Mouse (Mus musculus): Measurements from ENCODE around the gene Acbd6. TPM values are rescaled to one million over a fixed set of nuclear protein-coding genes. Genes with fewer than 3 reads are reported as not detected.

Gene Acbd6
- polyA plus RNA-seq, 1 experiment from 2014 or later, result 92.8 TPM

DNA sequence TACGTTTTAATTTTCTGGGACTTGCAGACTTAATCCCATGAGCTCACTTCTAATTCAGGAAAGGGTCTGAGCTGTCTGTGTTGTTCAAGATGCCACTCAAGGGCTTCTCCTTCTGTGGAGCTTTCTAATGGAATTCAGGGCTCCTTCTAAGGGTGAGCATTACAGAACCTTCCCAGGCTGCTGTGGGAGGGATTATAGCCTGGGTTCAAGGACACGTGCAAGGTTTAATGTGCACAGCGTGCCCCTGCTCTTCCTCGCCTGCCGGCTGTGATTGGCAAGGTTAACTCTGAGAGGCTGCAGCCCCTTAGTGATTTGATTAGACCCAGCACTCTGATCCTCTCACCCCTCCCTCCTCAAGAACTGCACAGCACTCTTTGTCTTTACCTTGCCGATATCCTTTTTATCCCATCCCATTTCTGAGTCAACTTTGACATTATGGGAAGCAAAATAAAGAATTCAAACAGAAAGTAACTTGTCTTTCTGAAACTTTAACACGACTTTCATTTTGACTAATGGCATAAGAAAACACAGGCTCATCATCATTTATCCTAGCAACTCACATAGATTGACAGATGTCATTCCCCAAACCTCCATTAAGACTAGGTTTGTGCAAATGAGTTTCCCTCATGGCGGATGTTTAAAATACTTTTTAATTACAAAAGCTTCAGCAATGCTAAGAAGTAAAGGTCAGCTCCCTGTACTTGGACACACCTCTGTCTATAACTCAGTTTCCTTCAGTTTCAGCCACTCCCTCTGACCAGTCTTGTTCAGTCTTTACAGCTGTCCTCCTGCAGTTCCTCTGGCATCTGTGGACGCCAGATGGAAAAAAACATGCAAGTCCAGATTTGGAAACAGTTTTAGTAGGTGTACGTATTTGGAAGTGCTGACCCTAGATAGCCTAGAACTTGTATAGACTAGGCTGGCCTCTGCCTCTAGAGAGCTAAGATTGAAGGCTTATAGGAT, 88.7 kb downstream of the Acbd6 start:
- no peak for DNase-seq (ENCODE audit: low spot score)
- no peak for ATAC-seq (ENCODE audit: insufficient number of reproducible peaks, low FRiP score, low TSS enrichment, low read depth)

DNA sequence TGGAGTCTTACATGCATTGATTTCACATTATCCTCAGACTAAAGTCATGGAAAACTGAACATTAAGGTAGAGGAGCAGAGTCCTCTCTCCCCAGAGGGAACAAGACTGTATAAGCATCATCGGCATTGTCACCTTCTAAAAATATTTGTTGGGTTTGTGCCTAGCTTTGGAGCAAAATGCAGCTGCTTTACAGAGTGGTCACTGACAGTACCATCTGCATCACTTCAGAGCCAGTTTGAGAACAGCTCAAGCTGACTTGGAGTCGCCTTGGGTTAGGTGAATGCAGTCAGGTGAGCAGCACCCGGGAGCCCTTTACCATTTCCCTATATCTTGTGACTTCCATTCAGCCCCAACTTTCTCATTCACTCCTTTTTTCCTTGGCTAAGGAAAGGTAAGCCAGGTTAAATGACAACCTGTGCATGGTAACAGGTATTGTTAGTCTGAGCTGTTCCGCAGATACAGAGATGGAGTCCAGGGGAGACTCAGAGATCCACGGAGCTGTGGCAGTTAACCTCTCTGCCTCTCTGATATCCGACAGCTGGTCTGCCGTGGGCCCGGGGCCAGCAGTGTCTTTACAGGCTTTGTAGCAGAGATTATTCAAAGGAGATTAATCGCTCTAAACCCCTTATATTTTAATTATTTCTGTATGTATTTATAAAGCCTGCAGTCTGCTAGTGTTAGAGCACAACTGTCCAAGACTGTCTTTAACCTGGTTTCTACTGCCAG, 92.4 kb downstream of the Acbd6 start:
- H3K4me2 ChIP-seq (ENCODE audit: low read depth, severe bottlenecking), result no peak overlapping the region
- H3K4me1 ChIP-seq (ENCODE audit: control insufficient read depth, insufficient read depth, low read length), result peaks cover 5% of the 10 kb centered on the region; the same call in 1 of the 2 replicates
- DNase-seq (ENCODE audit: low spot score) (no peak), ATAC-seq (ENCODE audit: insufficient number of reproducible peaks, low FRiP score, low TSS enrichment, low read depth) (no peak)
- no peaks in the 10 kb centered on the region for H3K9me3 ChIP-seq (ENCODE audit: control insufficient read depth, low read length)
- no peak overlapping the region for H3K4me3 ChIP-seq (ENCODE audit: low read depth, low read length)
- no peaks in the 10 kb centered on the region for H3K27me3 ChIP-seq (ENCODE audit: control insufficient read depth, insufficient read depth, low read length)
- 87% methylated on average over 9 of the region's 9 CpGs for WGBS
- H3K36me3 ChIP-seq (ENCODE audit: control insufficient read depth, insufficient read depth, low read length), result no peaks in the 10 kb centered on the region
- H3K9ac ChIP-seq (ENCODE audit: low read length), result no peak overlapping the region
- no peak overlapping the region for H3K27ac ChIP-seq (replicated peaks; ENCODE audit: low read depth, low read length)

More for the DNA sequence above, 88.7 kb downstream of the Acbd6 start:
- H3K4me2 ChIP-seq (ENCODE audit: low read depth, severe bottlenecking), result no peak overlapping the region
- no peaks in the 10 kb centered on the region for H3K27me3 ChIP-seq (ENCODE audit: control insufficient read depth, insufficient read depth, low read length)
- no peak overlapping the region for H3K9ac ChIP-seq (ENCODE audit: low read length)
- H3K36me3 ChIP-seq (ENCODE audit: control insufficient read depth, insufficient read depth, low read length), result no peaks in the 10 kb centered on the region
- peaks cover 5% of the 10 kb centered on the region; the same call in 1 of the 2 replicates for H3K4me1 ChIP-seq (ENCODE audit: control insufficient read depth, insufficient read depth, low read length)
- 48% methylated on average over 10 of the region's 10 CpGs for WGBS
- no peak overlapping the region for H3K4me3 ChIP-seq (ENCODE audit: low read depth, low read length)
- no peak overlapping the region for H3K27ac ChIP-seq (replicated peaks; ENCODE audit: low read depth, low read length)
- H3K9me3 ChIP-seq (ENCODE audit: control insufficient read depth, low read length), result no peaks in the 10 kb centered on the region

DNA sequence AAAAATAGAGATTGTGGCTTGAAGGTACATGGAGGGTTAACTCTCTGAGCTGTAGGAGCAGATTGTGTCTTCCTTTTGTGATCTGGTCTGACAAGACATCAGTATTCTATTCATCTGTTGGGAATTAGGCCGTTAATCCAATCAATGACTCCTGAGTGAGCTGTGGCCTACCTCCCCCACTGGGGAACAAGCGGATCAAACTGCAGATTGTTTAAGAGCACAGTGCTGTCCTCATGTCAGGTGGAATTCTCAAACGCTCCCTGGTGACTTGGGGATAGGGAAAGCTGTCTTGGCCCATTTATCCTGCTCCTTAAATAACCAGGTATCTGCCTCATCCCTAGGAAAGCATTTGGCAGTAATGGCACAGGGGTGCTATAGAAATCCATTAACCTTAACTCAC, 97.0 kb downstream of the Acbd6 start:
- H3K36me3 ChIP-seq (ENCODE audit: control insufficient read depth, insufficient read depth, low read length), result no peaks in the 10 kb centered on the region
- no peaks in the 10 kb centered on the region for H3K4me1 ChIP-seq (ENCODE audit: control insufficient read depth, insufficient read depth, low read length)
- H3K27me3 ChIP-seq (ENCODE audit: control insufficient read depth, insufficient read depth, low read length), result no peaks in the 10 kb centered on the region
- no peak for DNase-seq (ENCODE audit: low spot score)
- H3K4me2 ChIP-seq (ENCODE audit: low read depth, severe bottlenecking), result no peak overlapping the region
- H3K4me3 ChIP-seq (ENCODE audit: low read depth, low read length), result no peak overlapping the region
- 55% methylated on average over 3 of the region's 3 CpGs for WGBS
- no peak overlapping the region for H3K9ac ChIP-seq (ENCODE audit: low read length)
- no peaks in the 10 kb centered on the region for H3K9me3 ChIP-seq (ENCODE audit: control insufficient read depth, low read length)
- no peak overlapping the region for H3K27ac ChIP-seq (replicated peaks; ENCODE audit: low read depth, low read length)
- no peak for ATAC-seq (ENCODE audit: insufficient number of reproducible peaks, low FRiP score, low TSS enrichment, low read depth)

DNA sequence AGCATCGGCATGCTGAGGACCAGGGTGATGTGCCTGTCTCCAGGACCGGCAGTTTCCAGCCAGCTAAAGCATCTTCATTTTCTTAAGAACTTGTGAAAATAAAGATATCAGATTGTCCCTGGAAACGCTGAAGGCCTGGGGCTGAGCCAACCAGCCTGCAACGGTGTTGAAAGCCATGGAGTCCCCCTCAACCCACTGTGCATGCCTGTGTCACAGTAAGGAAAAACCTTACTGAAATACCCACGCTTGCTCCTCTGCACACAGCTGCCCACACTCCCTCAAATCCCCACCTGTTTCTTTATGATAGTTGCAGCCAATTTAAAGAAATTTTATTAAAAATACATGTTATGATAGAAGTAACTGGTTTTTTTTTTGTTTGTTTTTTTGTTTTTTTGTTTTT, 98.4 kb downstream of the Acbd6 start:
- WGBS, result 87% methylated on average over 5 of the region's 5 CpGs
- ATAC-seq (ENCODE audit: insufficient number of reproducible peaks, low FRiP score, low TSS enrichment, low read depth) (no peak), DNase-seq (ENCODE audit: low spot score) (no peak)
- no peaks in the 10 kb centered on the region for H3K36me3 ChIP-seq (ENCODE audit: control insufficient read depth, insufficient read depth, low read length)
- H3K4me1 ChIP-seq (ENCODE audit: control insufficient read depth, insufficient read depth, low read length), result no peaks in the 10 kb centered on the region
- H3K27ac ChIP-seq (replicated peaks; ENCODE audit: low read depth, low read length), result no peak overlapping the region
- no peaks in the 10 kb centered on the region for H3K27me3 ChIP-seq (ENCODE audit: control insufficient read depth, insufficient read depth, low read length)
- no peak overlapping the region for H3K4me2 ChIP-seq (ENCODE audit: low read depth, severe bottlenecking)
- no peak overlapping the region for H3K4me3 ChIP-seq (ENCODE audit: low read depth, low read length)
- H3K9me3 ChIP-seq (ENCODE audit: control insufficient read depth, low read length), result no peaks in the 10 kb centered on the region
- no peak overlapping the region for H3K9ac ChIP-seq (ENCODE audit: low read length)

DNA sequence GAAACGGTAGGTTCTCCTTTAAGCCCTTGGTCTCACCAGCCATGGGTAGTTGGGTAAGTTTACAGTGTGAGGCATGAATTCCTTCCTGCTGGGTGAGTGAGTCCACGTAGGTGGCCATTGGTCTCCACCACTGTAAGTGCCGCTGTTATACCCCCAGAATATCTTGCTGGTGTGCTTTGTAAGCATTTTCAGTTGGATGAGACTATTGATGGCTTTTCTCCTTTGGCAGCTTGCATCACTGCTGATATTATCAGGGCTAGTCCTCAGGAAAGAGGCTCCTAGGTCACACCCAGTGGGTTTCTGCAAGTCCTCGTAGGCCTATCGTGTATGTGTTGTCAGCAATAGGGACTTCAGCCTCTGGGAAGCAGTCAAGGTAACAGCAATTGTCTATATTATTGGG, 106.1 kb downstream of the Acbd6 start:
- ATAC-seq (ENCODE audit: insufficient number of reproducible peaks, low FRiP score, low TSS enrichment, low read depth) (no peak), DNase-seq (ENCODE audit: low spot score) (no peak)
- Histone ChIP-seq H3K36me3 (ENCODE audit: control insufficient read depth, insufficient read depth, low read length) (no peaks in the 10 kb centered on the region), H3K27me3 (ENCODE audit: control insufficient read depth, insufficient read depth, low read length) (no peaks in the 10 kb centered on the region), H3K4me1 (ENCODE audit: control insufficient read depth, insufficient read depth, low read length) (no peaks in the 10 kb centered on the region), H3K4me2 (ENCODE audit: low read depth, severe bottlenecking) (no peak overlapping the region), H3K27ac (replicated peaks; ENCODE audit: low read depth, low read length) (no peak overlapping the region), H3K4me3 (ENCODE audit: low read depth, low read length) (no peak overlapping the region), H3K9ac (ENCODE audit: low read length) (no peak overlapping the region), H3K9me3 (ENCODE audit: control insufficient read depth, low read length) (no peaks in the 10 kb centered on the region)
- 86% methylated on average over 5 of the region's 5 CpGs for WGBS

DNA sequence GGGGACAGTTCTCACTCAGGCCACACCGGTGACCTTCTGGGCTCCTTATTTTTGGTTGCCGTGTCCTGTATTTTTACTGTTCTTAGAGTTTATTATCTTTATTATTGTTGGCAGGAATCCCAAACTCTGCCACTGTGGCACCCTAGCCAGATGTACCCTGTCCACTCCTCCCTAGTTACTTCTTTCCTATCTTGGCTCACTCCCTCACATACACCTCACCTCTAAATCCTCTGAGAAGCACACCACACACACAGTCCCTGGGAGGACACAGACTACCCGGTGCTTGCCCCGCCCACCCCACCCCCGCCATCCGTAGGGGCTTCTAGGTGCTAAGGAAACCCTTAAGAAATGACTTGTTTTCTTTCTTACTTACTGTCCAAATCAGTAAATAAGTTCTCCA, 117.7 kb downstream of the Acbd6 start:
- no peak overlapping the region for H3K4me3 ChIP-seq (ENCODE audit: low read depth, low read length)
- WGBS, result 90% methylated on average over 6 of the region's 6 CpGs
- no peaks in the 10 kb centered on the region for H3K36me3 ChIP-seq (ENCODE audit: control insufficient read depth, insufficient read depth, low read length)
- no peak overlapping the region for H3K9ac ChIP-seq (ENCODE audit: low read length)
- no peak overlapping the region for H3K4me2 ChIP-seq (ENCODE audit: low read depth, severe bottlenecking)
- DNase-seq (ENCODE audit: low spot score), result no peak
- ATAC-seq (ENCODE audit: insufficient number of reproducible peaks, low FRiP score, low TSS enrichment, low read depth), result no peak
- H3K27me3 ChIP-seq (ENCODE audit: control insufficient read depth, insufficient read depth, low read length), result no peaks in the 10 kb centered on the region
- no peaks in the 10 kb centered on the region for H3K4me1 ChIP-seq (ENCODE audit: control insufficient read depth, insufficient read depth, low read length)
- no peak overlapping the region for H3K27ac ChIP-seq (replicated peaks; ENCODE audit: low read depth, low read length)
- H3K9me3 ChIP-seq (ENCODE audit: control insufficient read depth, low read length), result no peaks in the 10 kb centered on the region

DNA sequence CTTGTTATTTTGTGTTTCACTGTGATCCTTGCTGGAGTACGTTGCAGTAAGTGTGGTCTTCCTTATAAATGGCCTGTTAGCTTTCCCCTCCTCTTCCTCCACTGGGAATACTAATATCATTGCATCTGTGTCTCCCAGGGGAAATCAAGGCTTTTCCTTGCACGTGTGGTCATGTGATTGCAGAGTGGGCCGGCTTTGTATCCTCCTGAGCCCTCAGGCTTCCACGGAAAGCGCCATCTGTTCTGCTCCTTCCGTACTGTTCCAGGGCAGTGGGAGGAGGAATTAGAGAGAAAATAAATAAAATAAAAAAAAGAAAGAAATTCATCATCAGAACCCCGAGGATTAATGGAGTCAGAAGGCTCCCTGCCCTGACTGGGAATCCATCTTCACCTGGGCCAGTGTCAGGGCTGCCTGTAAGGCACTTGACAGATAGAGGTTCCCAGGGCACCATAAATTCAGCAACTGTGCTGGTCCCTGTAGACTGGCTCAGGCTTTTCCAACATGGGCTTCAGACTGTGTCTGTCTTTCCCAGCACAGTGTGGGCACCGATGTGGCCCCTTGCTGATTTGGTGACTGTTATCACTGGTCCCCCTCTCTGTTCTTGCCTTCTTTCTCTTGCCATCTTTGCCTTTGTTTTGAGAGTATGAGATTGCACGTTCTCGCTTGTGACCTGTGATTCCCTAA, 123.3 kb downstream of the Acbd6 start:
- ATAC-seq (ENCODE audit: insufficient number of reproducible peaks, low FRiP score, low TSS enrichment, low read depth), result no peak
- no peak overlapping the region for H3K4me2 ChIP-seq (ENCODE audit: low read depth, severe bottlenecking)
- WGBS, result 73% methylated on average over 10 of the region's 10 CpGs
- no peaks in the 10 kb centered on the region for H3K9me3 ChIP-seq (ENCODE audit: control insufficient read depth, low read length)
- no peaks in the 10 kb centered on the region for H3K36me3 ChIP-seq (ENCODE audit: control insufficient read depth, insufficient read depth, low read length)
- H3K4me3 ChIP-seq (ENCODE audit: low read depth, low read length), result no peak overlapping the region
- H3K4me1 ChIP-seq (ENCODE audit: control insufficient read depth, insufficient read depth, low read length), result 0 out of 2 replicates have a peak, but pooled peaks cover 3% of the 10 kb centered on the region
- no peak overlapping the region for H3K9ac ChIP-seq (ENCODE audit: low read length)
- DNase-seq (ENCODE audit: low spot score), result no peak
- H3K27me3 ChIP-seq (ENCODE audit: control insufficient read depth, insufficient read depth, low read length), result no peaks in the 10 kb centered on the region
- H3K27ac ChIP-seq (replicated peaks; ENCODE audit: low read depth, low read length), result no peak overlapping the region

DNA sequence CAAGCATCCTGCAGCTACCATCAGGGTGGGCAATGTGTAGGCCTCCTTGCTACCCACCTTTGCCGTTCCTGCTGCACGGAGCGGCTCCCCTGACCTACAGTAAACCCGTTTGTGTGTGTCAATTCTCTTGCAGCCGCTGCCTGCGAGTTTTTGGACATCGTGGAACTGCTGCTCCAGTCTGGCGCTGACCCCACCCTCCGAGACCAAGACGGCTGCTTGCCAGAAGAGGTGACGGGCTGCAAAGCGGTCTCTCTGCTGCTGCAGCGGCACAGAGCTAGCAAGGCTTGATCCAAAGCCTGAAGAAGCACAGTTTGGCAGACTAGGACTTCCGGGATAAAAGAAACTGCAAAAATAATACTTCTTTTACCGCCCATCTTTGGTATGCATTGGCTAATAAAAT, 128.9 kb downstream of the Acbd6 start:
- Histone ChIP-seq H3K27me3 (ENCODE audit: control insufficient read depth, insufficient read depth, low read length) (no peaks in the 10 kb centered on the region), H3K4me1 (ENCODE audit: control insufficient read depth, insufficient read depth, low read length) (no peaks in the 10 kb centered on the region), H3K9ac (ENCODE audit: low read length) (no peak overlapping the region), H3K27ac (replicated peaks; ENCODE audit: low read depth, low read length) (no peak overlapping the region), H3K4me3 (ENCODE audit: low read depth, low read length) (no peak overlapping the region), H3K4me2 (ENCODE audit: low read depth, severe bottlenecking) (no peak overlapping the region), H3K36me3 (ENCODE audit: control insufficient read depth, insufficient read depth, low read length) (no peaks in the 10 kb centered on the region), H3K9me3 (ENCODE audit: control insufficient read depth, low read length) (no peaks in the 10 kb centered on the region)
- DNase-seq (ENCODE audit: low spot score), result no peak
- no peak for ATAC-seq (ENCODE audit: insufficient number of reproducible peaks, low FRiP score, low TSS enrichment, low read depth)
- 84% methylated on average over 15 of the region's 15 CpGs for WGBS

All from limb, embryonic 11.5 days (tissue).